Mouse (Mus musculus) heart, postnatal 36 days (tissue): ENCODE results near the gene Cacna1h. TPM values are rescaled to one million over a fixed set of nuclear protein-coding genes. Genes with fewer than 3 reads are reported as not detected.

ENCODE experiments used
- DNase-seq, 2 experiments: peaks; one replicate each; pipeline ENCODE4 v3.0.0; 2021 to 2022
- intact Hi-C: fragments of 180-260 bp; cut with DNase I; formaldehyde crosslinking; loops from one replicate; pipeline ENCODE4 v1.15.1; 2025
- total RNA-seq, 2 experiments: library from RNA; stranded (reverse); gene quantifications; 2 replicates each; pipeline ENCODE4 v1.2.3; 2021

Gene Cacna1h
- total RNA-seq, 2 experiments from 2014 or later, result 5.4 to 6.5 TPM

DNA sequence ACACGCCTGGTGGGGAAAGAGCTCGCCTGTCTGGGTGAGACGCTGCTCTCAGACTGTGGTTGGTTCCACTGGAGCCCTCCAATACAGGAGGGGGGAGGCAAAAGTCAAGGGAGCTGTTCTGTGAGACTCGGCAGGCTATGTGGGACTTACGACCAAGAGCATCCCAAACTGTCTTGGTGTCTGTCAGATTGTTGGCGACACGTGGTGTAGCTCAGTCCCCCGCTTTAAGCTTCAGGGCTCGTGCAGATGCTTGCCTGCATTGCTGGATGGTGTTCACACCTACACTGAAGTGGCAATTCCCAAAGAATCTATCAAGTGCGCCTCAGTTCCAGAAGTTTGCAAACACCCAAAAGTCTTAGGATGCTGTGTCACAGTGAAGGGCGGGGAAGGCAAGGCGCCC is 14.3 kb upstream of the Cacna1h start:
- DNase-seq, result no peak
- intact Hi-C loops, result no loop called here

DNA sequence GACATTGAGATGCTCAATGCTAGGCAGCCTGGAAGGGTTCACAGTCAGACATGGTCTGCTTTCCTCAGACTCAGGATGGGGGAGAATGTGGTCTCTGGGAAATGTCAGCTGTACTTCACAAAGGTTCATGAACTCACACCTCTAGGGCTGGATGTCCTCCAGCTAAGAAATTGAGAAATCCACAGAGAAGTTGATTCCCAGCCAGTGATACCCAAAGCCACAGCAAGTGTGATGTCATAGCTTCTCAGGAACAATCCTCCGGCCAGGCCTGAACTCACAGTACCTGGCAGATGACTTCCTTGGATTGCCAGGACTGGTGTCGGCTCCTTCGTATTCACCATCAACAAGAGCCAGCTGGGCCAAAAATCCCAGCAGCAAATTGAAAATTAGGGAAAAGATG is 12.3 kb upstream of the Cacna1h start:
- no peak for DNase-seq
- intact Hi-C loops, result no loop called here

- intact Hi-C loops, result no loop called here
- DNase-seq, result no peak
Observed at GRCm38 (mm10) chr17:25445074-25445473, 11.5 kb upstream of the Cacna1h start.

- no peak for DNase-seq
- intact Hi-C loops, result no loop called here
Observed at GRCm38 (mm10) chr17:25442889-25443288, 9.3 kb upstream of the Cacna1h start.

DNA sequence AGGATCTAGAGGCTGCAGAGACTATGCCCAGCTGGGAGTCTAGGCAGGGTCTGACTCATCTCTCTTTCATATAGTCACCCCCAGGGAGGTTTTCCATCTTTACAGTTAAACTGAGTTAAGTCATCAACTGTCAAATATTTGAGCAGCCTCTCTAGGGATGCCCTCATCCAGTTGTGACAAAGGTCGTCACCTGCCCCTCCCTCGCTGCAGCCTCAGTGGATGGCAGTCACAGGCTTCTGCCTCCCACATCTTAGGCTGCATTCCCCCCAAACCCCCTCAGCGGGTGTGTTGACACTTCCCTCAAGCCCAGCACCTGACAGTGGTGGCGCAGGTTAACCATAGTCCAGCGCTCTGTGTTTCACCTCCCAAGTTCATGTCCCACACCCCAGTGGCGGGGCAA is 7.8 kb upstream of the Cacna1h start:
- intact Hi-C loops, result no loop called here
- DNase-seq, result no peak

DNA sequence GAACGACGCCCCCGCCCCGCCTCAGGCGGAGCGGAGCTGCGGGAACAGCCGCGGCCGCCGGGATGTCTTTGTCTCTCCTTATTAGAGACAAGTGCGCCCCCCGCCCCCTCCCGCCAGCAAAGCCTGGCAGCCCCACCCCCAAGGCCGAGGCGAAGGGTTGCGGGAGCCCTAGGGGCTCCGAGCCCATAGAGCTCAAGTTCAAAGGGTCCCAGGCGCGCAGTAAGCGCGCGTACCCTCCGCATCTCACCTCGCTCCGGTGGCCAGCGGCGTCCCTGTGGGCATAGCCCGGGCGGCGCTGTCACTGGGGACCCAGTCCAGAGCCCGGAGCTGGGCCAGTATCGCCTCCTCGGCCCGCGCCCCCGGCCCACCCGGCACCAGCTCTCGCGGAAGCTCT is 363 bp downstream of the Cacna1h start:
- intact Hi-C loops, result loop anchor here (2.0 kb wide), 1 partner anchor 24 kb away; no protein-coding TSS in a partner anchor

GRCm38 (mm10) chr17:25432433-25433181 is 976 bp downstream of the Cacna1h start:
- intact Hi-C loops, result loop anchor here (2.0 kb wide), 1 partner anchor 24 kb away; no protein-coding TSS in a partner anchor
- DNase-seq, result peak; percentile 11 to 22

More for the DNA sequence above, 363 bp downstream of the Cacna1h start:
- DNase-seq, result peak in 1 of 2 experiments; percentile 7

- intact Hi-C loops, result no loop called here
- DNase-seq, result no peak
Observed at GRCm38 (mm10) chr17:25430534-25430933, 3.0 kb downstream of the Cacna1h start.

DNA sequence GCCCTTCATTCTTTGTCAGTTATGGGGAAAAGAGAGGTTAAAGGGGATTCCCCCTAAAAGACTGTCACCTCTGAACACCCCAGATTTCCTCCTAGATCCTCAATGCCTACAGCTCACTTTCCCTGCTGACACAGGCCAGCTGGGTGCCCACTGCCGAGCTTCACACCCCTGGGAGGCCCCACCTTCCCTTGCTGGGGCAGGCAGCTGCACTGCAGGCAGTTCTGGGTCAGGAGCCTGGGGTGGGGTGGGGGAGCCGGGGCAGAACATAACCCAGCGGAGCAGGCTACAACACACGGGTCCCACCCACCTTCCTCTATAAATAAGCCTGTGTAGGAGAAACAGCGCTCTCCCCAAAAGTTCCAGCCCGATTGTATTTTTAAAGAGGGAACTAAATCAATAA is 3.7 kb downstream of the Cacna1h start:
- no peak for DNase-seq
- intact Hi-C loops, result no loop called here

GRCm38 (mm10) chr17:25429240-25429639 is 4.3 kb downstream of the Cacna1h start:
- intact Hi-C loops, result no loop called here
- no peak for DNase-seq

- DNase-seq, result no peak
- intact Hi-C loops, result no loop called here
Observed at GRCm38 (mm10) chr17:25427441-25427840, 6.1 kb downstream of the Cacna1h start.

DNA sequence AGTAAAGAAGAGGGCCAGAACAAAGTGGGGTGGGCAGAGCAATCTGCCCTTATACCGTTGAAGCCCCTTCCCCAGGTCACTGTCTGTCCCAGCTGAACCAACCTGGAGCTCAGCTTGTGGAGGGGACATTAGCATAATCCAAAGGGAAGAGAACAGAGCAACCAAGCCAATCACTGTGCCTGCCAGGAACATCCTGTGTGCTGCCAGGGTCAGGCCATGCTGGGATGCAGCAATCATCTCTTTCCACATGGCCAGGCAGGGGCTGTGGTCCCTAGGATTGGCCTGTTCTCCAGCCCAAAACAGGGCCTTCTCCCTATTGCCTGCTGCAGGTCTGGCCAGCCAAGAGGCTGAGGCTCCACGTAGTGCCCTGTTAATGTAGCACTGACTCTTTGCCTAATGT is 7.6 kb downstream of the Cacna1h start:
- intact Hi-C loops, result no loop called here

DNA sequence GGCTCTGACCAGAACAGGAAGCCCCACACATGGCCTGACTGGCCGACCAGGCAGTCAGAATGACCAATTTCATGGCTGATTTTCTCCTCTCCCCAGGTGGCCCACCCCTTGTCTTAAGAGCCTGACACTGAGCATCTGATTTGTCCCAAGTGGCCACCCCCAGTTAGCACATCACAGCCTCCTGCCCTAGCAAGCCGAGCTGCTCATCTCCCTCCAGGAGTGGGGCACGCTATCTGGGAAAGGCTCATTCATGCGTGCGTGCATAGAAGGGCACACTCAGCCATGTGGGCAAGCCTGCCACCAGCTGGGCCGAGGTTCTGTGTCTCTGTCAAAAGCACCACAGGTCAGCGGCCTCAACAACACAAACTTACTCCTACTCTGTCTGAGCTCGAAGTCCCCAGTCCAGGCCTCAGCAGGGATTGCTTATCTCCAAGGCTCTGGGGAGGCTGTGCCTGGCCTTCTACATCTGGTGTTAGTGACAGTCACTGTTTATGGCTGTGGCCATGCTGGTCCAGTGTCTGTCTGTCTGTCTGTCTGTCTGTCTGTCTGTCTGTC is 9.0 kb downstream of the Cacna1h start:
- intact Hi-C loops, result no loop called here
- DNase-seq, result no peak

More for the DNA sequence above, 7.6 kb downstream of the Cacna1h start:
- no peak for DNase-seq

GRCm38 (mm10) chr17:25420998-25421397 is 12.6 kb downstream of the Cacna1h start:
- intact Hi-C loops, result no loop called here
- DNase-seq, result no peak

- intact Hi-C loops, result no loop called here
- DNase-seq, result no peak
Observed at GRCm38 (mm10) chr17:25418926-25419325, 14.7 kb downstream of the Cacna1h start.

DNA sequence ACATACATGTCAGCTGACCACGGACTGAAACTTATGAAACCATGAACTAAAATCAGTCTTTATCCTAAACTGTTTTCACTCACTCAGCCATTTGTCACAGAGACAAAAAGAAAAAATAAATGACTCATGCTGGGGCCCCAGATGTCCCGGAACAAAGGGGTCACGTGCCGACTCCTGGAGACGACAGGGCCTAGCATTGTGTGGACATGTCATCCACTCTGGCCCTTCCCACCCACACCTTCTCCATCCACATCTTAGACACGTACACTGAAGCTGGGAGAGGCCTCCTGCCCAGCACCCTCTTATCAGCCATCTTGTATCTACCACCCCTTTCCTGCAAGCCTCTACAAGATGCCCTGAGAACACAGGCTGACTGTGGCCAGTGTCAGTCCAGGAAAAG is 15.6 kb downstream of the Cacna1h start:
- no peak for DNase-seq
- intact Hi-C loops, result no loop called here

- intact Hi-C loops, result no loop called here
- no peak for DNase-seq
Observed at GRCm38 (mm10) chr17:25416219-25416618, 17.4 kb downstream of the Cacna1h start.

DNA sequence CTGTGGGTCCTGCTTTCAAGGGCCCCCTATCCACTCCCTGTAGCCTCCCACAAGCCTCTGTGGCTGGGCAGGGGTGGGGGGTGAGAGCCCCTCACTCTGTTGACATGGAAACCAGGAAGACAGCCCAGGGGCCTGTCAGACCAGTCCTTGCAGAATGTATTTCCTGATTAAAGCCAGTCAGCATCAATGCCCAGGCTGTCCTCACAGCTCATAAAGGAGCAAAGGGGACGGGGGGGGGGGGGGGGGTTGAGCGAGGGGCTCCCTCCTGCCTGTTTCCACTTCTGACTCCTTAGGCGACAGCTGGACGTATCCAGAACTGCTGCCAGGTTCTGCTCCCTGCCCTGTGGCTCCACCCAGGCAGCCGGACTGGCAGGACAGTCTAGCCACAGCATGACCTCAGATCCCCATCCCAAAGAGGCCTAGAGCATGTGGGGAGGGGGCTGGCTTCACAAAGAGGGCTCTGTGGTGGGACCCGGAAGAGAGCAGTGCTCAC is 18.1 kb downstream of the Cacna1h start:
- intact Hi-C loops, result no loop called here
- no peak for DNase-seq

GRCm38 (mm10) chr17:25414917-25415316 is 18.7 kb downstream of the Cacna1h start:
- intact Hi-C loops, result no loop called here
- DNase-seq, result no peak

GRCm38 (mm10) chr17:25414209-25414608 is 19.4 kb downstream of the Cacna1h start:
- intact Hi-C loops, result no loop called here
- DNase-seq, result peak; percentile 28

GRCm38 (mm10) chr17:25411251-25411650 is 22.3 kb downstream of the Cacna1h start:
- no peak for DNase-seq
- intact Hi-C loops, result no loop called here

- DNase-seq, result no peak
- intact Hi-C loops, result no loop called here
Observed at GRCm38 (mm10) chr17:25410786-25411185, 22.8 kb downstream of the Cacna1h start.
